Mouse (Mus musculus): ENCODE data around the gene Tenm3.

GRCm38 (mm10) chr8:48207567-48207966 lies 636.2 kb downstream of the Tenm3 start:
- TF ChIP-seq CTCF (IDR thresholded peaks at IDR 0.05; ENCODE audit: borderline replicate concordance, control insufficient read depth, extremely low read depth, insufficient read depth, low read length, poor library complexity) (no peak), POLR2A (IDR thresholded peaks at IDR 0.05; ENCODE audit: control insufficient read depth, extremely low read depth, insufficient read depth, low read length, poor library complexity) (no peak)

All from thymus, adult 2 months (tissue).